Mouse (Mus musculus) heart, postnatal 0 days (tissue): ENCODE results near the gene Uqcrq.

ENCODE experiments used
- CTCF ChIP-seq: IDR thresholded peaks from 2 replicates; pipeline ENCODE4 v1.5.1; 2016; ENCODE audit warnings: antibody characterized with exemption, control low read depth, low read depth
- EP300 ChIP-seq: IDR thresholded peaks from 2 replicates; pipeline ENCODE4 v1.6.1; 2016; ENCODE audit warnings: antibody characterized with exemption, low read depth

- TF ChIP-seq CTCF = peak; percentile 9; the same call in 1 of the 2 replicates
- no peak for TF ChIP-seq EP300
Observed at GRCm38 (mm10) chr11:53457372-53457954, 26.8 kb upstream of the Uqcrq start.
